Mouse (Mus musculus) spleen, adult 2 months (tissue): Measurements from ENCODE around the gene Ppp1r32. TPM values are rescaled to one million over a fixed set of nuclear protein-coding genes. Genes with fewer than 3 reads are reported as not detected.

Source experiments
- DNase-seq, 2 experiments: peaks; one replicate each; pipeline versions ENCODE4 v3.0.0 to v3.0.0-alpha.2; 2012 to 2021; ENCODE audit warnings: low spot score in 2 of 2, low read depth in 1 of 2
- H3K27ac ChIP-seq: fragments of 200-500 bp; 2 replicates; pipeline ENCODE4 v1.5.1; 2012; ENCODE audit warnings: low read length, inconsistent platforms; ENCODE audit not compliant: insufficient read depth
- H3K27me3 ChIP-seq: fragments of 200-500 bp; 2 replicates; pipeline ENCODE4 v1.6.1; 2012; ENCODE audit warnings: mild to moderate bottlenecking, moderate library complexity, low read length, inconsistent platforms; ENCODE audit not compliant: control insufficient read depth, insufficient read depth
- H3K36me3 ChIP-seq: fragments of 200-500 bp; 2 replicates; pipeline ENCODE4 v1.6.1; 2012; ENCODE audit warnings: mild to moderate bottlenecking, low read length, inconsistent platforms; ENCODE audit not compliant: control insufficient read depth, insufficient read depth
- H3K4me1 ChIP-seq: fragments of 200-500 bp; 2 replicates; pipeline ENCODE4 v1.6.1; 2011; ENCODE audit warnings: inconsistent platforms; ENCODE audit not compliant: control insufficient read depth, insufficient read depth, insufficient read length
- H3K4me3 ChIP-seq: fragments of 200-500 bp; 2 replicates; pipeline ENCODE4 v1.5.1; 2011; ENCODE audit warnings: mild to moderate bottlenecking, inconsistent platforms; ENCODE audit not compliant: insufficient read depth, insufficient read length; ENCODE audit errors: extremely low read depth
- CTCF ChIP-seq: fragments of 200-500 bp; IDR thresholded peaks from 2 replicates; pipeline ENCODE4 v1.5.1; 2011; ENCODE audit warnings: mild to moderate bottlenecking, inconsistent platforms; ENCODE audit not compliant: insufficient read depth, insufficient read length, insufficient replicate concordance; ENCODE audit errors: extremely low read depth
- POLR2A ChIP-seq: fragments of 200-500 bp; IDR thresholded peaks from 2 replicates; pipeline ENCODE4 v1.6.1; 2011; ENCODE audit warnings: low read depth, low read length, inconsistent platforms
- WGBS: fragments of 180-500 bp; shearing (Covaris S2); methylation state at CpG from one replicate; pipeline ENCODE4 v1.1.7; 2018; 5-methylcytosine and 5-hydroxymethylcytosine counted together
- polyA plus RNA-seq: library from polyadenylated mRNA; depleted of rRNA; stranded (reverse); fragments of >200 nt; gene quantifications from 2 replicates; pipeline ENCODE4 v1.2.3, GENCODE M21; 2012; rRNA removed

The Ppp1r32 gene
- 0.55 and 1.2 TPM in 2 replicates for polyA plus RNA-seq

- Histone ChIP-seq H3K4me3 (no peak within 1 kb of the TSS), H3K36me3 (no peaks in the 10 kb centered on the region), H3K27me3 (no peaks in the 10 kb centered on the region), H3K27ac (no peak within 1 kb of the TSS), H3K4me1 (no peaks in the 10 kb centered on the region)
- 53% methylated on average over 6 of the region's 6 CpGs for WGBS
- no peak for TF ChIP-seq CTCF
- TF ChIP-seq POLR2A: no peak
- no peak for DNase-seq
Measured at GRCm38 (mm10) chr19:10482703-10483102, at the start of gene Ppp1r32. Ppp1r32 (minus strand) TSS chr19:10482928.

- DNase-seq: no peak
- Histone ChIP-seq H3K4me1 (no peaks in the 10 kb centered on the region; the same call in 1 of the 2 replicates), H3K27me3 (no peaks in the 10 kb centered on the region), H3K27ac (no peak overlapping the region), H3K36me3 (peaks cover 33% of the 10 kb centered on the region), H3K4me3 (no peak overlapping the region)
- TF ChIP-seq POLR2A: no peak
- TF ChIP-seq CTCF: no peak
- WGBS: 95% methylated on average over 1 of the region's 1 CpGs
Measured at GRCm38 (mm10) chr19:10530082-10530481, 47.4 kb upstream of the Ppp1r32 start.

DNA sequence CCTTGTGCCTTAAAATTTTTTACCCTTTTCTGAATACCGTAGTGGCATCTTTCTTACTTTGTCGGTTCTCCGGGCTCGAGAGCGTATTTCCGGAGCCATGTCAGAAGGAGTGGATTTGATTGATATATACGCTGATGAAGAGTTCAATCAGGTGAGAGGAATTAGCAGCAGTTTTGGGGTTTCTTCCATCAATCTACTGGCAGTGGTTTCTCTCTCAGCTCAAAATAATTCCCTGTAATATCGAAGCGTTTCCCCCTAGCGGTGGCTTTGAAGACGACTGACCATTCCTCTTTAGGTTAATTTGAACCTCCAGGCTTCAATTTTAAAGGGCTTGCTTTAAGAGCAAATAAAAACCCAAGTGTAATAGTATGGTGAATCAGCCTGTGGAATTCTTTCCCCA lies 43.2 kb upstream of the Ppp1r32 start, which contains the start of gene Sdhaf2:
TSS of gene Sdhaf2 (minus strand) at position 233 of the 400 bp plus-strand sequence.
- Histone ChIP-seq H3K27ac (peak within 1 kb of the TSS; percentile 100), H3K27me3 (no peaks in the 10 kb centered on the region), H3K36me3 (peaks cover 6% of the 10 kb centered on the region), H3K4me1 (peaks cover 10% of the 10 kb centered on the region), H3K4me3 (peak within 1 kb of the TSS; percentile 82)
- WGBS: under 1% methylated on average over 11 of the region's 11 CpGs
- peak; percentile 11 to 54 for DNase-seq
- no peak for TF ChIP-seq POLR2A
- no peak for TF ChIP-seq CTCF

- Histone ChIP-seq H3K27me3 (no peaks in the 10 kb centered on the region), H3K4me3 (peak within 1 kb of the TSS; percentile 82), H3K27ac (peak within 1 kb of the TSS; percentile 100), H3K4me1 (peaks cover 10% of the 10 kb centered on the region), H3K36me3 (peaks cover 4% of the 10 kb centered on the region)
- WGBS: under 1% methylated on average over 83 of the region's 93 CpGs
- no peak for TF ChIP-seq CTCF
- TF ChIP-seq POLR2A: peak; percentile 35
- peak; percentile 76 to 88 for DNase-seq
Measured at GRCm38 (mm10) chr19:10525106-10525901, 42.6 kb upstream of the Ppp1r32 start, which contains the start of gene Cpsf7. Cpsf7 (plus strand) TSS chr19:10525266.

- under 1% methylated on average over 19 of the region's 19 CpGs for WGBS
- TF ChIP-seq POLR2A: no peak; the same call in 1 of the 2 replicates
- TF ChIP-seq CTCF: no peak
- peaks cover 10% of the 10 kb centered on the region for H3K4me1 ChIP-seq
Measured at GRCm38 (mm10) chr19:10524784-10525105, 42.0 kb upstream of the Ppp1r32 start.

DNA sequence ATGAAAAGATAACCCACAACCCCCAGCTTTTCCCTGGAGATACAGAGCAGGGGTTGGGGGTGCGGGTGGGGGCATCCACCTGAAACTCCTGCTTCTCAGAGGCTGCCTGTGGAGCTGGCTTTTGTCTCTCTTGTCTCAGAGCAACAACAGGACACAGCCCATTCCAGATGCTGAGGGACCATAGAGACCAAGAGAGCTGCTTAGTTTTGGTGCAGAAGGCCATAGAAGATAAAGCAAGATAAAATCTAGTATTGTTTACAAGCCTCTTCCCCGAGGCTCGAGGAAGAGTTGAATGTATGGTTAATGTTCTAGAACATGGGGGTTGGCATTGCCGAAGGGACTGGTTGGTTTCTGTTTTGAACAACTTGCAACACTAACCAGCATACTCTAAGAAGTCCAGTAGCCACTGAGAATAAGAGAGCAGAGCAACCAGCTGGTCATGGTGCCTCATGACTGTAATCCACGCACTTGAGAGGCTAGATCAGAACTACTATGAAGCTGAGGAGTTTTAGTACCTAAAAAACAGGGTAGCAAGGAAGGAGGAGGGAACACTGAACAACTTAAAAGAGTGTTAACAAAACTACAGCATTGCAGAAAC lies 40.9 kb upstream of the Ppp1r32 start:
- peaks cover 1% of the 10 kb centered on the region for H3K36me3 ChIP-seq
- no peak for DNase-seq
- 39% methylated on average over 5 of the region's 5 CpGs for WGBS
- H3K4me3 ChIP-seq: no peak overlapping the region
- H3K4me1 ChIP-seq: peaks cover 10% of the 10 kb centered on the region
- no peaks in the 10 kb centered on the region for H3K27me3 ChIP-seq
- TF ChIP-seq POLR2A (no peak), CTCF (no peak)
- peak overlapping the region; percentile 8; the same call in 1 of the 2 replicates for H3K27ac ChIP-seq

More at GRCm38 (mm10) chr19:10524784-10525105, 42.0 kb upstream of the Ppp1r32 start:
- H3K27me3 ChIP-seq: no peaks in the 10 kb centered on the region
- peaks cover 3% of the 10 kb centered on the region for H3K36me3 ChIP-seq
- no peak for DNase-seq
- peak overlapping the region; percentile 91 for H3K27ac ChIP-seq
- peak overlapping the region; percentile 82 for H3K4me3 ChIP-seq
